Mouse (Mus musculus) heart, postnatal 0 days (tissue): ENCODE data around the gene Actb. TPM values are rescaled to one million over a fixed set of nuclear protein-coding genes. Genes with fewer than 3 reads are reported as not detected.
A peak's percentile ranks its signal among the peaks of the same experiment; 100 is the strongest.

Experiments
- ATAC-seq: fragments of 200-750 bp; cut with Nextera tagmentation; 2 replicates; pipeline ENCODE4 v1.8.0; 2017; ENCODE audit warnings: low read depth, moderate number of reproducible peaks, moderate library complexity; ENCODE audit not compliant: insufficient read depth
- DNase-seq: peaks from one replicate; pipeline ENCODE4 v3.0.0-alpha.2; 2016; ENCODE audit warnings: low spot score
- H3K27ac ChIP-seq: fragments of 300-500 bp; sonication (generic); 2 replicates; pipeline ENCODE4 v1.5.1; 2014; ENCODE audit warnings: low read depth, mild to moderate bottlenecking
- H3K27me3 ChIP-seq: fragments of 300-500 bp; sonication (generic); 2 replicates; pipeline ENCODE4 v1.6.1; 2014; ENCODE audit warnings: low read length, mixed read lengths; ENCODE audit not compliant: control insufficient read depth, insufficient read depth
- H3K36me3 ChIP-seq: fragments of 300-500 bp; sonication (generic); replicated peaks from 2 replicates; pipeline ENCODE4 v1.6.1; 2014; ENCODE audit warnings: low read length, mixed read lengths; ENCODE audit not compliant: control insufficient read depth, insufficient read depth
- H3K4me1 ChIP-seq: fragments of 300-500 bp; sonication (generic); 2 replicates; pipeline ENCODE4 v1.6.1; 2014; ENCODE audit warnings: antibody characterized with exemption; ENCODE audit not compliant: control insufficient read depth, insufficient read depth
- H3K4me2 ChIP-seq: fragments of 300-500 bp; sonication (generic); 2 replicates; pipeline ENCODE4 v1.6.1; 2014; ENCODE audit warnings: low read depth, mild to moderate bottlenecking, low read length, moderate library complexity
- H3K4me3 ChIP-seq: fragments of 300-500 bp; sonication (generic); 2 replicates; pipeline ENCODE4 v1.5.1; 2014; ENCODE audit warnings: low read depth, low read length
- H3K9ac ChIP-seq: fragments of 300-500 bp; sonication (generic); replicated peaks from 2 replicates; pipeline ENCODE4 v1.6.1; 2014; ENCODE audit warnings: low read depth, low read length, mixed read lengths
- H3K9me3 ChIP-seq: fragments of 300-500 bp; sonication (generic); replicated peaks from 2 replicates; pipeline ENCODE4 v1.6.1; 2016; ENCODE audit warnings: low read length; ENCODE audit not compliant: control insufficient read depth
- CTCF ChIP-seq: IDR thresholded peaks from 2 replicates; pipeline ENCODE4 v1.5.1; 2016; ENCODE audit warnings: antibody characterized with exemption, control low read depth, low read depth
- EP300 ChIP-seq: IDR thresholded peaks from 2 replicates; pipeline ENCODE4 v1.6.1; 2016; ENCODE audit warnings: antibody characterized with exemption, low read depth
- WGBS: fragments of 180-500 bp; shearing (Covaris S2); extraction: QIAGEN DNeasy Blood & Tissue Kit; methylation state at CpG from one replicate; pipeline ENCODE4 v1.1.7; 2014; 5-methylcytosine and 5-hydroxymethylcytosine counted together
- polyA plus RNA-seq: library from polyadenylated mRNA; unstranded; fragments of >200 nt; fragmentation: Nextera tagmentation; extraction: Ambion mirVana; gene quantifications from 2 replicates; pipeline ENCODE4 v1.2.1, GENCODE M21; 2015
- total RNA-seq: library from RNA; depleted of rRNA; stranded (reverse); fragments of >200 nt; gene quantifications from 2 replicates; pipeline ENCODE4 v1.2.3, GENCODE M21; 2014; ENCODE audit warnings: low replicate concordance

Gene Actb
- total and polyA plus RNA-seq, 2 experiments from 2014 or later: 2,574 to 4,473 TPM

DNA sequence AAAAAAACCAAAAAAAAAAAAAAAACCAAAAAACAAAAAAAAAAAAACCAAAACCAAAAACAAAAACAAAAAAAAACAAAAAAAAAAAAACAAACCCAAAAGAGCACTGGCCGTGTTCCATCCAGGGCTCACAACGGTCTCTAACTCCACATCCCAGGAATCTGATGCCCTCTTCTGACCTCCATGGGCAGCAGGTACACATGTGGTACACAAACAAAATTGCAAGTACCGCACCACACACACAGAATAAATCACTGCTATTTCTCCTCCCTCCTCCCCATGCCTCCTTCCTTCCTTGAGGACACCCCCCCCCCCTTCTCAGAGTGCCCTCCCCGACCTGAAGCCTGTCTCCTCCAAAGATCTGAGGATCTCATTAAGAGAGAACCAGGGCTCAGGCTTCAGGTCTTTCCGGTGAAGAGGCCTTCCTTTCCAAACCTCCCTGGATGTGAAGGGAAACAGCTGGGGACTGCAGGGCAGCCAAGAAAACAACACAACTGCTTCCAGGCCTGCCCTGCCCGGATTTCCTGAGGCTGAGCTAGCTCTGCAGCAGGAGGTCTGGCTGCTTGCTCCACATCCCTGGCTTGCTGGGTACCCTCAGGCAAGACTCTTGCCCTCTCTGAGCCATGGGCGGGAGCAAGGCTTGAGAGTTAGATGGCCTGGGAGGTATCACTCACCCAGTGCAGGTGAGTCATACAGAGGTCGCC is 38.6 kb upstream of the Actb start:
- 55% methylated on average over 8 of the region's 8 CpGs for WGBS
- peak; percentile 78 for ATAC-seq

DNA sequence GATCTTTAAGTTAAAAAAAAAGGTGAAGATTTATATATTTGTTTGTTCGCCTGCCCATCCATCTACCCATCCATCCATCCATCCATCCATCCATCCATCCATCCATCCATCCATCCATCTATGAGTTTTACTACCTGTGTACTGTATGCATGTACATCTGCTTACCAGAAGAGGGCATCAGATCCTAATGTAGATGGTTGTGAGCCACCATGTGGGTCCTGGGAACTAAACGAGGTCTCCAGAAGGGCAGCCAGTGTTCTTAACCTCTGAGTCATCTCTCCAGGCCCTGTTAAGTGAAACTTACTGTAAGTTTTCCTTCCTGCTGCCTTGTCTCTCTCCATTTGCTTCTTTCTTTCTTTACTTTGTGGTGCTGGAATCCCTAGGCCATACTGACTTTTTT is 33.8 kb upstream of the Actb start:
- peaks cover 6% of the 10 kb centered on the region; the same call in 1 of the 2 replicates for H3K4me1 ChIP-seq
- TF ChIP-seq CTCF: peak; percentile 36; the same call in 1 of the 2 replicates
- TF ChIP-seq EP300: no peak
- 65% methylated on average over 2 of the region's 2 CpGs for WGBS

More for the DNA sequence above, 38.6 kb upstream of the Actb start:
- Histone ChIP-seq H3K4me2 (no peak overlapping the region), H3K4me1 (no peaks in the 10 kb centered on the region), H3K36me3 (no peaks in the 10 kb centered on the region), H3K27me3 (no peaks in the 10 kb centered on the region), H3K9ac (no peak overlapping the region), H3K4me3 (no peak overlapping the region), H3K27ac (peak overlapping the region; percentile 35; the same call in 1 of the 2 replicates), H3K9me3 (no peaks in the 10 kb centered on the region)
- TF ChIP-seq CTCF: no peak
- TF ChIP-seq EP300: peak; percentile 89
- peak; percentile 61 for DNase-seq

DNA sequence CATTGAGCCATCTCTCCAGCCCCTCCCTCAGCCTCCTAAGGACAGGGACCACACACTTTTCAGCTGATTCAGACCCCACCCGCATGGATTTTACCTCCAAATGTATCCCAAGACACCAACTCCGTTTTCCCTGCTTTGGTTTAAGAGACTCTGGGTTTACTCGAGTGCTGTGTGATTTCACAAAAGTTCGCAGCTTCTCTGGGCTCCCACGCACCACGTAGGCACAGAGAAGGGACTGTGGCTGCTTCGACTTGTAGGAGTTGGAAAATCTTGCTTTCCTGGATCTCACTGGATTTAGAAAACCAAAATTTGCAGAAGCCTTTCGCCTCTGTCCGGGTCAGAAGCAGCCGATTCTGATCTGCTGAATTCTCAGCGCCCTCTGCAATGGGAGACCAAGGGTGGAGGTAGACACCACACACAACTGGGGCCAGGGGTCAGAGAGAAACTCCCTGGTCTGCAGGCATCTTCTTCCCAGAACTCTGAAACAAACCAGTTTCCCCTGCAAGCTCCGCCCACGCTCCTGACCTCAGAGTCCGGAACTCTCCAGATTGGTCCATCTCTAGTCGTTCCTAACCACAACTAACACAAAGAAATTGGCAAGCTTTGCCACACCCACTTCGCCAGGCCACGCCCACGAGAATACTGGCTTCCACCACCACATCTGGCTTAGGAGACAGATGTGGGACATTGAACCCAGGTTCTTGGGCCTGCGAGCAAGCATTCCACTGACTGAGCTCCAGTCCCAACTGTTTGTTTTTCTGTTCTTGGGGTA is 31.6 kb upstream of the Actb start:
- Histone ChIP-seq H3K4me3 (no peak overlapping the region), H3K9me3 (no peaks in the 10 kb centered on the region), H3K9ac (no peak overlapping the region), H3K27ac (no peak overlapping the region), H3K4me2 (no peak overlapping the region), H3K36me3 (no peaks in the 10 kb centered on the region), H3K27me3 (no peaks in the 10 kb centered on the region), H3K4me1 (peaks cover 6% of the 10 kb centered on the region; the same call in 1 of the 2 replicates)
- 0 out of 2 replicates have a peak, but pooled peaks have one; percentile 10 for ATAC-seq
- DNase-seq: no peak
- no peak for TF ChIP-seq EP300
- no peak for TF ChIP-seq CTCF
- WGBS: 40% methylated on average over 19 of the region's 19 CpGs

More for the DNA sequence above, 33.8 kb upstream of the Actb start:
- Histone ChIP-seq H3K9ac (no peak overlapping the region), H3K4me3 (no peak overlapping the region), H3K4me2 (no peak overlapping the region), H3K27ac (no peak overlapping the region), H3K27me3 (no peaks in the 10 kb centered on the region), H3K9me3 (no peaks in the 10 kb centered on the region), H3K36me3 (no peaks in the 10 kb centered on the region)
- DNase-seq: no peak
- no peak for ATAC-seq

DNA sequence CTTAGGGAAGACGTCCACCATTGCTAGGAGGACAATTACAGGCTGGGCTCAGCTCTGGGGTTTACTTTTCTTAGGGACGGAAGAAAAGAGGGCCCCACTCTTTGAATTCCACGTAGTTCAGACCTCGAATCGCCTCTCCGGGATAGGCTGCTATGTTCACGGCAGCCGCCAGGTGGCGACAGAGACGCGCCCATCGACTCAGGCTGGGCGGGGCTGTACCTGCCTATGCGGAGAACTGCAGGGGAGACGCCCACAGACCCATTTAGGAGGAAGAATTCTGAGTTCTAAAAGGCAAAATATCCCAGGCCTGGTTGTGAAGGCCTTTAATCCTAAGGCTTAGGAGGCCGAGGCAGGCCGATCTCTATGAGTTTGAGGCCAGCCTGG is 29.8 kb upstream of the Actb start:
- Histone ChIP-seq H3K4me3 (peak overlapping the region; percentile 18), H3K36me3 (no peaks in the 10 kb centered on the region), H3K4me2 (peak overlapping the region; percentile 53), H3K9me3 (no peaks in the 10 kb centered on the region), H3K9ac (no peak overlapping the region; the same call in 1 of the 2 replicates), H3K4me1 (peaks cover 6% of the 10 kb centered on the region; the same call in 1 of the 2 replicates), H3K27ac (peak overlapping the region; percentile 36; the same call in 1 of the 2 replicates), H3K27me3 (no peaks in the 10 kb centered on the region)
- TF ChIP-seq CTCF: peak; percentile 95
- no peak for TF ChIP-seq EP300
- WGBS: 3% methylated on average over 17 of the region's 17 CpGs
- ATAC-seq (peak; percentile 62), DNase-seq (peak; percentile 56)

DNA sequence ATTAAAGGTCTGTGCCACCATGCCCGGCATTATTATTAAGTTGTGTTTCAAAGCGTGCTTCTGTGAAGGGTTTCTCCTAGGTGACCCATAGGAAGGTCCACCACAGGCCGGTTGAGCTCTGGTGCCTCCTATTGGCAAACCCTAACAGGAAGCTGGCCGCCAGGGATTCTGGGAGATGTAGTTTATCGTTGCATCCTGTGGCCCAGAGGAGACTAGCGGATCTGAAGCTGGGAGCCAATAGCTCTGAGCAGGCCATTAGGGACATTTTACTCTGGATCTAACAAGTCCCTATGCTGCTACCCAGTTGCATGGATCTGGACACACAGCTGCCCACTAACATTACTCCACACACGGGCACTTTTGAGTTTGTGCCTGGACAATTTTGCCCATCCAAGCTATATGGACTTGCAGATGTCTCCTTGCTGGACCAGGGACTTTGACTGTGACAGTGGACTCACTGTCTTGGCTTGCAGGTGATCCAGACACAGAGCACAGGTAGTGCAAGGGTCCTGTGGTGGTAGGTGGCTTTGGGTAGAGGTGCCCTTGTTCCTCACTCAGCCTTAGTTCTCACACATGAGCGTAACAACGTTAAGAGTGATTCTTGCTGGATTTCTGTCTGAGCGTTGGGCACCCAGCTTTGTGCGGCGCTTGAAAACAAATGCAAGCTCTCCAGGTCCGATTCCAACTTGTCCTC is 29.2 kb upstream of the Actb start:
- peak overlapping the region; percentile 53 for H3K4me2 ChIP-seq
- no peaks in the 10 kb centered on the region for H3K36me3 ChIP-seq
- peak; percentile 68 for DNase-seq
- H3K27me3 ChIP-seq: no peaks in the 10 kb centered on the region
- TF ChIP-seq EP300 (no peak), CTCF (peak; percentile 50)
- H3K27ac ChIP-seq: peak overlapping the region; percentile 36; the same call in 1 of the 2 replicates
- H3K4me1 ChIP-seq: peaks cover 6% of the 10 kb centered on the region; the same call in 1 of the 2 replicates
- H3K4me3 ChIP-seq: peak overlapping the region; percentile 18
- H3K9ac ChIP-seq: no peak overlapping the region; the same call in 1 of the 2 replicates
- peak; percentile 70 for ATAC-seq
- 22% methylated on average over 13 of the region's 13 CpGs for WGBS
- no peaks in the 10 kb centered on the region for H3K9me3 ChIP-seq
